Mouse (Mus musculus) limb, embryonic 15.5 days (tissue): Measurements from ENCODE around the gene Trim21. TPM values are rescaled to one million over a fixed set of nuclear protein-coding genes. Genes with fewer than 3 reads are reported as not detected.
A peak's percentile ranks its signal among the peaks of the same experiment; 100 is the strongest.

Experiments used
- ATAC-seq: fragments of 200-750 bp; cut with Nextera tagmentation; 2 replicates; pipeline ENCODE4 v1.8.0; 2017; ENCODE audit warnings: low read depth, moderate TSS enrichment; ENCODE audit not compliant: insufficient number of reproducible peaks, low FRiP score, low TSS enrichment
- H3K27ac ChIP-seq: fragments of 300-500 bp; sonication (generic); 2 replicates; pipeline ENCODE4 v1.5.1; 2015; ENCODE audit warnings: moderate library complexity, mild to moderate bottlenecking, inconsistent platforms
- H3K27me3 ChIP-seq: fragments of 300-500 bp; sonication (generic); 2 replicates; pipeline ENCODE4 v1.6.1; 2015; ENCODE audit warnings: inconsistent platforms
- H3K36me3 ChIP-seq: fragments of 300-500 bp; sonication (generic); 2 replicates; pipeline ENCODE4 v1.6.1; 2015; ENCODE audit warnings: inconsistent platforms
- H3K4me1 ChIP-seq: fragments of 300-500 bp; sonication (generic); 2 replicates; pipeline ENCODE4 v1.6.1; 2015; ENCODE audit warnings: inconsistent platforms
- H3K4me2 ChIP-seq: fragments of 300-500 bp; sonication (generic); 2 replicates; pipeline ENCODE4 v1.6.1; 2015; ENCODE audit warnings: mild to moderate bottlenecking, inconsistent platforms
- H3K4me3 ChIP-seq: fragments of 300-500 bp; sonication (generic); 2 replicates; pipeline ENCODE4 v1.5.1; 2015; ENCODE audit warnings: mild to moderate bottlenecking, inconsistent platforms
- H3K9ac ChIP-seq: fragments of 300-500 bp; sonication (generic); 2 replicates; pipeline ENCODE4 v1.6.1; 2015; ENCODE audit warnings: inconsistent platforms
- H3K9me3 ChIP-seq: fragments of 300-500 bp; sonication (generic); 2 replicates; pipeline ENCODE4 v1.6.1; 2016; ENCODE audit warnings: inconsistent platforms
- WGBS: fragments of 180-500 bp; shearing (Covaris S2); methylation state at CpG from one replicate; pipeline ENCODE4 v1.1.7; 2015; 5-methylcytosine and 5-hydroxymethylcytosine counted together
- polyA plus RNA-seq: library from polyadenylated mRNA; unstranded; fragments of >200 nt; fragmentation: Nextera tagmentation; extraction: Ambion mirVana; gene quantifications from 2 replicates; pipeline ENCODE4 v1.2.1, GENCODE M21; 2015

The Trim21 gene
- polyA plus RNA-seq, 1 experiment from 2014 or later, result 0.49 TPM

DNA sequence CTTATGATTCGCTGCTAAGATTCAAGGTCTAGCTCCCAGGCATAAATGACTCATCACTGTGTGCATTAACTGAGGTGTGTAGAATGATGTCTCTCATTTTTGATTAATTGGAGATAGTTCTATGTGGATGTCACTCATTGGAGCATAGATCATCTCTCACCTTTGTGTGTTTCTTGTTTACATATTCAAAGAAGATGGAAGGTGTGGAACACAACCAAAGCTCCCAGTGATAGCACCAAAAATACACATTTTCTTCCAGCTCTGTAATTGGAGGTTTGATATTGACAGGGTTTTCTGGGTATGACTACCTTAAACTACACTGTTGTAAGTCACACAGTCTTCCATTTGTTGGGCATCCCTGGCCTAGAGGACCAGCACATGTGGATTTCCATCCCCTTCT is 30.8 kb downstream of the Trim21 start, which contains the start of gene Olfr547:
Gene Olfr547 (plus strand): TSS at position 301 of the 400 bp plus-strand sequence.
- Histone ChIP-seq H3K4me3 (no peak within 1 kb of the TSS), H3K27me3 (no peaks in the 10 kb centered on the region), H3K4me1 (no peaks in the 10 kb centered on the region), H3K4me2 (no peak within 1 kb of the TSS), H3K9me3 (no peaks in the 10 kb centered on the region), H3K36me3 (no peaks in the 10 kb centered on the region), H3K9ac (no peak within 1 kb of the TSS), H3K27ac (no peak within 1 kb of the TSS)
- WGBS, result 81% methylated on average over 1 of the region's 1 CpGs
- ATAC-seq, result no peak

DNA sequence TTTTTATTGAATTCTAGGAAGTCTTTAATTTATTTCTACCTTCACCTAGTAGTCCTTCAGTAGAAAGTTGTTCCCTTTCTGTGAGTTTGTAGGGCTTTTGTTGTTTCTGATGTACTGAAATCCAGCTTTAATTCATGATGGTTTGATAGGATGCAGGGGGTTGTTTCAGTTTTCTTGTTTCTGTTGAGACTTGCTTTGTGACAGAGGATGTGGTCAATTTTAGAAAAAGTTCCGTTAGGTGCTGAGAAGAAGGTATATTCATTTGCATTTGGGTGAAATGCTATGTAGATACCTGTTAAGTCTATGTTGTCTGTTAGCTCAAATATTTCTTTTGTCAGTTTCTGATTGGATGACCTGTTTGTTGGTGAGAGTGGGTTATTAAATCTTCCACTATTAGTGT is 36.2 kb downstream of the Trim21 start:
- Histone ChIP-seq H3K27me3 (no peaks in the 10 kb centered on the region), H3K9me3 (no peaks in the 10 kb centered on the region), H3K36me3 (no peaks in the 10 kb centered on the region), H3K4me2 (no peak overlapping the region), H3K4me3 (no peak overlapping the region), H3K4me1 (no peaks in the 10 kb centered on the region), H3K9ac (no peak overlapping the region), H3K27ac (no peak overlapping the region)
- no peak for ATAC-seq
- WGBS, result 73% methylated on average over 1 of the region's 1 CpGs

DNA sequence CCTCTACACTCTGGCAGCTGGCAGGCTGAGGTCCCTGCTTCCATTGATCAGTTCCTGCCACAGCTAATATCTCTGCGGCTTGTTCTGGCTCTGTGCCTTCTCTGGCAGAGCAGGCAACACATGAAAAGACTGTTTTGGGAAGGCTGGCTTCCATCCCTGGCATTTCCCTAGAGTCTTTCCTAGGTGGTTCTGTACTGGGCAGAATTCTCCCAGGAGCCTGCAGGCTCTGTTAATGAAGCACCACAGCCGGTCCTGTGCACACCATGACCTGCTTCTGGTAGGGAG is 48.3 kb downstream of the Trim21 start:
- Histone ChIP-seq H3K9ac (no peak overlapping the region), H3K36me3 (no peaks in the 10 kb centered on the region), H3K4me2 (no peak overlapping the region), H3K4me3 (no peak overlapping the region), H3K9me3 (no peaks in the 10 kb centered on the region), H3K4me1 (peaks cover 22% of the 10 kb centered on the region), H3K27me3 (peaks cover 19% of the 10 kb centered on the region; the same call in 1 of the 2 replicates), H3K27ac (no peak overlapping the region)
- 44% methylated on average over 2 of the region's 2 CpGs for WGBS
- peak; percentile 22; the same call in 1 of the 2 replicates for ATAC-seq

DNA sequence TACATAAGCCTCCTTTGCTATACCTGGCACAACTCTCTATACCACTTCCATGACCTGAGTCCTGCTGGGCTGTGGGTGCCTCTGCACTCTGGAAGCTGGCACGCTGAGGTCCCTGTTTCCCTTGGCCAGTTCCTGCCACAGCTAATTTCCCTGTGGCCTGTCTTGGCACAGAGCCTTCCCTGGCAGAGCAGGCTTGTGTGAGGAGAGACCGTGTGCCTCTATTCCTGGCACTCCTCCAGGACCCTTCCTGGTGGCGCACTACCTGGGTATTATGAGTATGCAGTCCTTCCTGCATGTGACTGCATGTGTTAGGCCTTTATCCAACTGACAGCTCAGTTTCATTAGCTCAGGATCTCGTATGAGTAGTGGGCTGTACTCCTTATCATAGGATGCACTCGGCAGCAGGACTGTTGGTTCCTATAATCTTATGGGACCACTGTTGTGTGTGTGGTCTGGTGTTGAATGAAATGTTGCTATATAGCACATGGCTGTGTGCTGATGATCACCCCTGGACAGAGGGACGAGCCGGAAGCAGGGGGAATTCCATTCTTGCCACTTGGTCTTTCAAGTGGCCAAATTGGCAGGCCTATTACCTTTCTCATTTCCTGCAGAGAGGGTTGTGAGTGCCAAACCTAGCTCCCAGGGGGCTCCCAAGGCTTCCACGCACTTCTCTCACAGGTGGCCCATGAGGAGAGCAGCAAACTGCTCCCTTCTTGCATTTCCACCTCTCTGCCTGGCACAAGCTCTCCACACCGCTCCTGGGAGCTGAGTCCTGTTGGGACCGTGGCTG is 48.8 kb downstream of the Trim21 start:
- Histone ChIP-seq H3K4me3 (no peak overlapping the region), H3K4me1 (peaks cover 22% of the 10 kb centered on the region), H3K36me3 (no peaks in the 10 kb centered on the region), H3K9ac (no peak overlapping the region), H3K4me2 (no peak overlapping the region), H3K9me3 (no peaks in the 10 kb centered on the region), H3K27ac (no peak overlapping the region), H3K27me3 (peaks cover 21% of the 10 kb centered on the region)
- 40% methylated on average over 10 of the region's 10 CpGs for WGBS
- ATAC-seq, result peak; percentile 41; the same call in 1 of the 2 replicates

DNA sequence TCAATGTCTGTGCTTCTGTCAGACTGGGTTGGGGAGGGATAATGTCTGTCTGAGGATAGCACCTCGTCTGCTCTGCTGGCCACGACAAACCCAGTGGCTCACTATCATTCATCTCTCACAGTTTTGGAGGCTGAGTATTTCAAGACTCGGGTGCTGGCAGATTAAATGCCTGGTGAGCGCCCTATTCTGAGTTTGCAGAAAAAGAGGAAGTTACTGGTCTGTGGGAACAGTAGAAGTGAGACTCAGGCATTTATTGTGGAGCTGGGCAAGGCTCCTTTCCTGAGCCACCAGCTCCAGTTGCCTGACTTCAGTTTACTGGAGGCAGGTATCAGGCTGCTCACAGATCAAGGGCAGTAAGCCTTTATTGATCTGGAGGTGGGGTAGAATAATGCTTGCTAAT is 51.1 kb downstream of the Trim21 start:
- no peaks in the 10 kb centered on the region for H3K36me3 ChIP-seq
- H3K4me2 ChIP-seq, result no peak overlapping the region
- peaks cover 25% of the 10 kb centered on the region for H3K27me3 ChIP-seq
- H3K27ac ChIP-seq, result no peak overlapping the region
- no peak for ATAC-seq
- WGBS, result 60% methylated on average over 4 of the region's 4 CpGs
- peaks cover 22% of the 10 kb centered on the region for H3K4me1 ChIP-seq
- no peaks in the 10 kb centered on the region for H3K9me3 ChIP-seq
- no peak overlapping the region for H3K4me3 ChIP-seq
- no peak overlapping the region for H3K9ac ChIP-seq

DNA sequence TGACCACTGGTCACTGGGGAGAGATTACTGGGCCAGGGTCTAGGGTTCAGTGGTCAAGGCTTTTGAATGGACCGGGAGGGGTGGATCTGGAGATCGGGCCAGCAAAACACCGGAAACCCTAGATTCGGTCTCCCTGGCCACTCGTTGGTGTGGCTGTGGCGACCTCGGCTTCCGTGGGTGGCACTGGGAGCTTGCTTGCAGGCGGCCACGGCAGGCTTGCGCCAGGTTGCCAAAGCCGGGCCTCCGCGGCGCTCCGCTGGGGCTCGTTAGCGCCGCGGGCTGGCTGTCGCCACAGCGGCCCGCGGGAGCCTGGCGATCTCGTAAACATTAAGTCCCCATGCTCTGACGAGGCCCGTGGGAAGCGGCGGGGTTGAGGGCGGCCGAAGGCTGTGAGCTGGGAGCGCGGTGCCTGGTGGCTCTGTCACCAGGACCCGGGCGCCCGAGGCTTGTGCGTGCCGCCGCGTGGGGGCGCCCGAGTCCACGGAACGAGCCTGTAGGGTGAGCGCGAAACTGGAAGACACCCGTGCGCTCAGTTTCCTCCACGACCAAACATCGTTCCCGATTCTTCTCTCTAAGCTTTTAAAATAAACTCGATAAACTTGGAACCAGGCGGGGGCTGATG is 52.4 kb downstream of the Trim21 start:
- peak overlapping the region; percentile 96 for H3K4me2 ChIP-seq
- H3K4me1 ChIP-seq, result peaks cover 22% of the 10 kb centered on the region
- H3K36me3 ChIP-seq, result no peaks in the 10 kb centered on the region
- no peaks in the 10 kb centered on the region for H3K9me3 ChIP-seq
- peak overlapping the region; percentile 47 for H3K4me3 ChIP-seq
- under 1% methylated on average over 54 of the region's 54 CpGs for WGBS
- peak overlapping the region; percentile 63 for H3K9ac ChIP-seq
- H3K27me3 ChIP-seq, result peaks cover 25% of the 10 kb centered on the region
- ATAC-seq, result peak; percentile 60; the same call in 1 of the 2 replicates
- no peak overlapping the region for H3K27ac ChIP-seq

DNA sequence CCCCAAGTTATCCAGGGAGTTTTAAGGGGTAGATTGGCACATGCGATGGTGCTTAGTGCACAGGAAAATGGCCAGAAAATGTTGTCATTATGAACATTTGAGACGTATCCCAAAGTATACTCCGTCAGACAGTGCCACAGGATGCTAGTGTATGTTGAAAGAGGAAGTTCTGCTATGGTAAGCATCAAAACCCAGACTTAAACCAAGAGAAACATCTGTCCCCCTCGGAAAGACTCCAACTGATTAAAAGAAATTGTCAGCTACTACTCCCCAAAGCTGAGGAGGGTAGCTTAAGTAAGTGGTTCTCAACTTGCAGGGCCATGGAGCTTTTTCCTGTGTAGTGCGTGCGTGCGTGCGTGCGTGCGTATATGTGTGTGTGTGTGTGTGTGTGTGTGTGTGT is 53.4 kb downstream of the Trim21 start:
- Histone ChIP-seq H3K4me2 (no peak overlapping the region), H3K4me1 (peaks cover 17% of the 10 kb centered on the region), H3K9me3 (no peaks in the 10 kb centered on the region), H3K27ac (no peak overlapping the region), H3K27me3 (peaks cover 25% of the 10 kb centered on the region), H3K36me3 (no peaks in the 10 kb centered on the region), H3K4me3 (no peak overlapping the region), H3K9ac (no peak overlapping the region)
- 92% methylated on average over 10 of the region's 10 CpGs for WGBS
- no peak for ATAC-seq

DNA sequence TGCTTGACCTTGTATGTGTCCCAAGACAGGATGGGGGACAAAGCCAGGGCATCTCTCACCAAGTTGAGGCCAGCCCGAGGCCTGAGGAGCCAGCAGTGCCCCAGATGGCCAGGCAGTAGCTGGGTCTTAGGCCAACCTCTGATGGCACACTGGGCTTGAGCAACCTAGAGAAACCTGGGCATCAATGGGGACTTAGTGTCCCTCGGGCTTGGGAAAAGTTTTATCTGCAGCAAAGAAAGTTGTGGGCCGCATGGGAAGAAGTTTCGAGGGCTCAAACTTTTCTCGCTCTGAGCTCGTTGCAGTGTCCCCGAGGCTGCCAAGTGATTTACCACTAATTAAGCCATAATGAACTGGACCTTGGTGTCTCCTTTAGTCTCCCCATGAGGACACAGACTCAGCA is 55.6 kb downstream of the Trim21 start:
- no peak for ATAC-seq
- no peak overlapping the region for H3K9ac ChIP-seq
- H3K27ac ChIP-seq, result no peak overlapping the region
- H3K4me2 ChIP-seq, result no peak overlapping the region
- H3K36me3 ChIP-seq, result no peaks in the 10 kb centered on the region
- H3K4me3 ChIP-seq, result no peak overlapping the region
- peaks cover 8% of the 10 kb centered on the region; the same call in 1 of the 2 replicates for H3K4me1 ChIP-seq
- H3K27me3 ChIP-seq, result peaks cover 22% of the 10 kb centered on the region
- WGBS, result 64% methylated on average over 7 of the region's 7 CpGs
- H3K9me3 ChIP-seq, result no peaks in the 10 kb centered on the region

DNA sequence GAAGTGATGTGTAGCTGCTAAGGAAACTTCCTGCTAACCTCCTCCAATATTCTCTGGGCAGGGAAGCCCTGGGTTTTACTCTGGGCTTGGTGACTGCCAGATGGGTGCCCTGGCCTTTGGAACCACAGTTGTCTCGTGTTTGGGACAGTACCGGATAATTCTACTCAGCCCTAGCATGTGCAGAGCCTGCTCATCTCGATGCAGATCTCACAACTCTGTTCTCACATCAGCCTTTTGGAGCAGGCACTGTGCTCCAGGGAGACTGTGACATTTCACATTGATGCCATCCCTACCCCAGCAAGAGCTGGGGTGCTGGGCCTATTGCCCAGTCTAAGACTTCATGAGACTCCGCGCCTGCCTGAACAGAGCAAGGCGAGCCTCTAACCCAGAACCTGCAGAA is 56.6 kb downstream of the Trim21 start:
- no peak overlapping the region for H3K9ac ChIP-seq
- ATAC-seq, result no peak
- no peaks in the 10 kb centered on the region for H3K36me3 ChIP-seq
- 79% methylated on average over 6 of the region's 6 CpGs for WGBS
- peaks cover 7% of the 10 kb centered on the region; the same call in 1 of the 2 replicates for H3K4me1 ChIP-seq
- H3K27me3 ChIP-seq, result peaks cover 13% of the 10 kb centered on the region; the same call in 1 of the 2 replicates
- H3K9me3 ChIP-seq, result no peaks in the 10 kb centered on the region
- H3K27ac ChIP-seq, result no peak overlapping the region
- no peak overlapping the region for H3K4me2 ChIP-seq
- H3K4me3 ChIP-seq, result no peak overlapping the region

DNA sequence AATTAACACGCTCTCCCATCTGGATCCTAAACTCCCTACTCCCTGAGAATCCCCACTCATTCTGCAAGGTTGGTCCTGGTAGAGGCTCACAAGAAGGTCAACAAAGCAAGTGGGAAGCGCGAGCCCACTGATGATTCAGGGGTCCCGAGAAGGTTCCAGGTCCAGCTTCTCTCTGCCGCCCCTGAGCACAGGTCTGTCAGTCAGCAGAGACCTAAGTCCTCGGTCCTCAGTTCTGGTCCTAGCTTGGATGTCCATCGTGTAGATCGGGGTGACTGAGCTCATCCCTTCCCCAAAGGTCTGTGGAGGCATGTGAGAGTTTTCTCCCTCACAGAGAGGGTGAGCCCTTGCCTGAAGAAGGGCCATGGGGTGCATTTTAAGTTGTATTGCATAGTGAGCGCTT is 57.2 kb downstream of the Trim21 start:
- WGBS, result 89% methylated on average over 9 of the region's 9 CpGs
- no peak overlapping the region for H3K4me3 ChIP-seq
- no peak for ATAC-seq
- no peak overlapping the region for H3K27ac ChIP-seq
- H3K27me3 ChIP-seq, result peaks cover 13% of the 10 kb centered on the region; the same call in 1 of the 2 replicates
- no peaks in the 10 kb centered on the region for H3K36me3 ChIP-seq
- no peaks in the 10 kb centered on the region for H3K9me3 ChIP-seq
- peaks cover 3% of the 10 kb centered on the region; the same call in 1 of the 2 replicates for H3K4me1 ChIP-seq
- H3K4me2 ChIP-seq, result no peak overlapping the region
- no peak overlapping the region for H3K9ac ChIP-seq
